Comparison of ENCODE assay signal across 7 mouse cellular contexts in the genomic region with DNA sequence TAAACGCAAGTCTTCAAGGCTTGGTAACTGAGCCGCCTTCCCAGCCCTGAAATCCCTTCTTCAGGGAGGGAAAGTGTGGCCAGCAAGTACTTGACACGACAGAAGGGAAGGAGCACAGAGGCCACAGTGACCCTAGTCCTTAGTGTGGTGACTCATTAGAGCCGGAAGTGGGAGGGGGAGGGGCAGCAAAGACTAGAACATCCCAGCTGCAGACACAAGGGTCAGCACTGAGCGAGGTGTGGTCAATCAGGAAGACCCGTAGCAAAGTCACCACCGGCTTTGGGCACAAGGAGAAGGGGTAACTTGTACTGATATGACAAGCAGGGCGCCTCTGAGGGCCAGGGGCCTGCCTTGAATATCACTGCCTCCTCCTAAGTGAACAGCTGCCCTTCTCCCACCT. TPM values are rescaled to one million over a fixed set of nuclear protein-coding genes. Genes with fewer than 3 reads are reported as not detected.
A peak's percentile ranks its signal among the peaks of the same experiment; 100 is the strongest.
DNase-seq lines count a peak whose midpoint lies in the region; ATAC-seq and TF ChIP-seq lines count a peak whose summit lies in the region.

No protein-coding gene starts in this region.

- H3K36me3 ChIP-seq in embryonic facial prominence, embryonic 14.5 days (ENCODE audit: control insufficient read depth, insufficient read depth, low read length), result peaks cover 83% of the 10 kb centered on the region
- no peaks in the 10 kb centered on the region for H3K36me3 ChIP-seq in kidney, adult 2 months (ENCODE audit: control insufficient read depth, insufficient read depth, low read length)
- H3K36me3 ChIP-seq in lung, postnatal 0 days (ENCODE audit: insufficient read depth, low read length), result no peaks in the 10 kb centered on the region

- WGBS in embryonic facial prominence, embryonic 14.5 days, result 33% methylated on average over 8 of the region's 8 CpGs
- 57% methylated on average over 8 of the region's 8 CpGs for WGBS in kidney, adult 2 months
- WGBS in lung, postnatal 0 days, result 32% methylated on average over 8 of the region's 8 CpGs

- H3K27me3 ChIP-seq in embryonic facial prominence, embryonic 14.5 days (replicated peaks; ENCODE audit: control insufficient read depth, insufficient read depth, low read length), result no peaks in the 10 kb centered on the region
- no peaks in the 10 kb centered on the region for H3K27me3 ChIP-seq in kidney, adult 2 months (replicated peaks; ENCODE audit: control insufficient read depth, insufficient read depth, low read length)
- H3K27me3 ChIP-seq in lung, postnatal 0 days (replicated peaks; ENCODE audit: insufficient read depth, low read length), result no peaks in the 10 kb centered on the region

- peak; percentile 30 for DNase-seq in adrenal gland, postnatal 25 days
- DNase-seq in embryonic facial prominence, embryonic 14.5 days (ENCODE audit: low spot score), result no peak
- peak; percentile 69 for DNase-seq in kidney, adult 2 months
- DNase-seq in lung, postnatal 0 days (ENCODE audit: low spot score), result peak; percentile 59
- DNase-seq in cerebellum, adult 11 months, result no peak
- DNase-seq in c-Kit-positive CD71-positive TER-119-positive erythroid progenitor cells, embryonic 14.5 days (ENCODE audit: low spot score), result no peak
- no peak for DNase-seq in cerebellum, adult 18-20 months

- no peaks in the 10 kb centered on the region for H3K4me1 ChIP-seq in embryonic facial prominence, embryonic 14.5 days (ENCODE audit: control insufficient read depth, insufficient read depth, low read length)
- no peaks in the 10 kb centered on the region for H3K4me1 ChIP-seq in kidney, adult 2 months (ENCODE audit: control insufficient read depth, insufficient read depth, low read length)
- H3K4me1 ChIP-seq in lung, postnatal 0 days (ENCODE audit: insufficient read depth, low read depth, low read length), result no peaks in the 10 kb centered on the region

- no peak overlapping the region for H3K27ac ChIP-seq in embryonic facial prominence, embryonic 14.5 days (replicated peaks; ENCODE audit: low read depth, low read length)
- H3K27ac ChIP-seq in kidney, adult 2 months (ENCODE audit: insufficient read depth, low read depth, low read length), result no peak overlapping the region
- no peak overlapping the region for H3K27ac ChIP-seq in lung, postnatal 0 days (ENCODE audit: low read length)

- TF ChIP-seq POLR2A in kidney, adult 2 months (IDR thresholded peaks at IDR 0.05; ENCODE audit: low read depth, low read length), result no peak

- H3K4me3 ChIP-seq in embryonic facial prominence, embryonic 14.5 days (ENCODE audit: low read depth, low read length), result no peak overlapping the region
- H3K4me3 ChIP-seq in kidney, adult 2 months (ENCODE audit: insufficient read depth, low read depth, low read length), result no peak overlapping the region
- H3K4me3 ChIP-seq in lung, postnatal 0 days (ENCODE audit: low read depth, low read length), result no peak overlapping the region

- H3K4me2 ChIP-seq in embryonic facial prominence, embryonic 14.5 days (ENCODE audit: low read depth, low read length), result no peak overlapping the region
- no peak overlapping the region for H3K4me2 ChIP-seq in lung, postnatal 0 days (replicated peaks; ENCODE audit: low read depth, low read length)

- H3K9ac ChIP-seq in embryonic facial prominence, embryonic 14.5 days (ENCODE audit: low read depth, low read length), result no peak overlapping the region
- no peak overlapping the region for H3K9ac ChIP-seq in lung, postnatal 0 days (replicated peaks; ENCODE audit: low read depth)

- TF ChIP-seq EP300 in lung, postnatal 0 days (IDR thresholded peaks at IDR 0.05), result no peak

- ATAC-seq in embryonic facial prominence, embryonic 14.5 days (ENCODE audit: low read depth), result peak; percentile 23; the same call in 1 of the 2 replicates
- ATAC-seq in lung, postnatal 0 days, result peak; percentile 80

- no peak for TF ChIP-seq CTCF in kidney, adult 2 months (conservative IDR thresholded peaks at IDR 0.05; ENCODE audit: insufficient read depth, insufficient read length, low read depth, low read length)
- no peak for TF ChIP-seq CTCF in lung, postnatal 0 days (IDR thresholded peaks at IDR 0.05)

- no peaks in the 10 kb centered on the region for H3K9me3 ChIP-seq in embryonic facial prominence, embryonic 14.5 days (ENCODE audit: control insufficient read depth, low read length)
- H3K9me3 ChIP-seq in lung, postnatal 0 days (ENCODE audit: low read length), result no peaks in the 10 kb centered on the region

RNA-seq across cellular contexts. Expression of gene Plod1, which starts 8.9 kb away (rescaled TPM):
- 41.0 and 43.3 TPM in 2 replicates for total RNA-seq in adrenal gland, postnatal 25 days (2021)
- 83.8 and 102 TPM in 2 replicates for polyA plus RNA-seq in embryonic facial prominence, embryonic 14.5 days (2014; fragmentation: Nextera tagmentation; extraction: Ambion mirVana)
- 42.1 and 45.9 TPM in 2 replicates for polyA plus RNA-seq in kidney, adult 2 months (2012; rRNA removed)
- 40.8 and 43.2 TPM in 2 replicates for polyA plus RNA-seq in lung, postnatal 0 days (2015; fragmentation: Nextera tagmentation; extraction: Ambion mirVana)

RNA-seq across cellular contexts. Expression of gene 2510039O18Rik, which starts 13.0 kb away (rescaled TPM):
- total RNA-seq in adrenal gland, postnatal 25 days (2021), result 44.6 and 50.5 TPM in 2 replicates
- polyA plus RNA-seq in embryonic facial prominence, embryonic 14.5 days (2014; fragmentation: Nextera tagmentation; extraction: Ambion mirVana), result 23.0 and 23.4 TPM in 2 replicates
- polyA plus RNA-seq in kidney, adult 2 months (2012; rRNA removed), result 62.6 and 82.4 TPM in 2 replicates
- 16.4 and 16.5 TPM in 2 replicates for polyA plus RNA-seq in lung, postnatal 0 days (2015; fragmentation: Nextera tagmentation; extraction: Ambion mirVana)

RNA-seq across cellular contexts. Expression of gene Mfn2, which starts 23.2 kb away (rescaled TPM):
- 151 and 217 TPM in 2 replicates for total RNA-seq in adrenal gland, postnatal 25 days (2021)
- 37.0 and 37.5 TPM in 2 replicates for polyA plus RNA-seq in embryonic facial prominence, embryonic 14.5 days (2014; fragmentation: Nextera tagmentation; extraction: Ambion mirVana)
- polyA plus RNA-seq in kidney, adult 2 months (2012; rRNA removed), result 82.8 and 85.5 TPM in 2 replicates
- 19.7 and 22.5 TPM in 2 replicates for polyA plus RNA-seq in lung, postnatal 0 days (2015; fragmentation: Nextera tagmentation; extraction: Ambion mirVana)

RNA-seq across cellular contexts. Expression of gene Nppb, which starts 57.9 kb away (rescaled TPM):
- not detected in 2 replicates for total RNA-seq in adrenal gland, postnatal 25 days (2021)
- polyA plus RNA-seq in embryonic facial prominence, embryonic 14.5 days (2014; fragmentation: Nextera tagmentation; extraction: Ambion mirVana), result 0.28 TPM in 1 of 2 replicates, not detected in the other
- polyA plus RNA-seq in kidney, adult 2 months (2012; rRNA removed), result not detected in 2 replicates
- polyA plus RNA-seq in lung, postnatal 0 days (2015; fragmentation: Nextera tagmentation; extraction: Ambion mirVana), result not detected in 2 replicates

RNA-seq across cellular contexts. Expression of gene Fv1, which starts 58.9 kb away (rescaled TPM):
- total RNA-seq in adrenal gland, postnatal 25 days (2021), result 12.2 and 16.6 TPM in 2 replicates
- 5.2 and 5.5 TPM in 2 replicates for polyA plus RNA-seq in embryonic facial prominence, embryonic 14.5 days (2014; fragmentation: Nextera tagmentation; extraction: Ambion mirVana)
- 1.0 and 1.4 TPM in 2 replicates for polyA plus RNA-seq in kidney, adult 2 months (2012; rRNA removed)
- polyA plus RNA-seq in lung, postnatal 0 days (2015; fragmentation: Nextera tagmentation; extraction: Ambion mirVana), result 1.9 and 2.4 TPM in 2 replicates

Comparison
In these comparisons a context has a peak if more than half of its experiments do, and no peak if none do; other contexts are left out.
1. DNase-seq: peak in adrenal gland, postnatal 25 days (single experiment), kidney, adult 2 months (single experiment) and lung, postnatal 0 days (single experiment); none in embryonic facial prominence, embryonic 14.5 days (single experiment), cerebellum, adult 11 months (single experiment), c-Kit-positive CD71-positive TER-119-positive erythroid progenitor cells, embryonic 14.5 days (single experiment) and cerebellum, adult 18-20 months (0 of 2).